25 mouse cellular contexts compared by ENCODE assay signal in the genomic region with DNA sequence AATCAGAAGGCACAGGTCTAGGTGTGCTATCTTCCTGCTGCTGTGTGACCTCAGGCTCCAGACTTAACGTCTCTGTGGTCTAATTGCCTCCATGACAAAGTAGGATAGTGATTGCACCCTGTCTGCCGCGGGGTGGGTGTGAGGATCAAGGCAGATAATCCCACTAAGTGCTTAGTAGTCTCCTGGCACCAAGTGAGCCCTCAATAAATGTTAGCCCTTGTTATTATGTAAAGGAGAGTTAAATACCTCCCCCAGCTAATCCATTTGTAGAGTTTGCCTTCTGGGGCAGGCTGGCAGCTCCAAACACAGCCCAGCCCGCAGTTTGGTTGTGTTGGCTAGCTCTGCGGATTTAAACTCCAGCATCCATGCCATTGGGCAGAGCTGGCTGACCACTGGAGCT. TPM values are rescaled to one million over a fixed set of nuclear protein-coding genes. Genes with fewer than 3 reads are reported as not detected.
A peak's percentile ranks its signal among the peaks of the same experiment; 100 is the strongest.
DNase-seq lines count a peak whose midpoint lies in the region; ATAC-seq and TF ChIP-seq lines count a peak whose summit lies in the region.
"Had no signal": no experiment of that assay in that cellular context is flagged by ENCODE, and none has a peak within 500 bp of the region (broad histone marks: within the 10 kb centered on the region; RNA-seq: fewer than 3 reads in every experiment).

No protein-coding gene starts in this region.

- no peaks in the 10 kb centered on the region for H3K9me3 ChIP-seq in forebrain, embryonic 16.5 days (ENCODE audit: control insufficient read depth, low read length)
- H3K9me3 ChIP-seq in forebrain, embryonic 13.5 days (replicated peaks), result no peaks in the 10 kb centered on the region
- H3K9me3 ChIP-seq: embryonic facial prominence, embryonic 10.5 days; embryonic facial prominence, embryonic 13.5 days; hindbrain, embryonic 12.5 days; hindbrain, embryonic 15.5 days had no signal

- WGBS in forebrain, embryonic 16.5 days, result 5% methylated on average over 5 of the region's 5 CpGs
- 7% methylated on average over 5 of the region's 5 CpGs for WGBS in forebrain, embryonic 13.5 days

- DNase-seq in left cerebral cortex, adult 2 months (ENCODE audit: extremely low spot score in 1 of 2, low spot score in 2 of 2), result no peak
- DNase-seq in left cerebral cortex, postnatal 25 days (ENCODE audit: low spot score in 2 of 2), result no peak
- DNase-seq in 3134 (ENCODE audit: extremely low read depth, insufficient read length, low spot score), result peak; percentile 39
- DNase-seq in cerebellum, adult 9-11 months, result no peak
- no peak for DNase-seq in natural killer cell, adult 2 months (ENCODE audit: low spot score in 2 of 2)
- DNase-seq: adrenal gland, adult 8-10 months; adrenal gland, postnatal 25 days; cerebellum, adult 11-12 months; cerebellum, adult 8-10 months; cerebellum, postnatal 14 days; embryo, embryonic 11 days; gastrocnemius, adult 2 months; gastrocnemius, postnatal 14 days; heart, adult 11 months had no signal

- no peak for ATAC-seq in forebrain, embryonic 16.5 days
- ATAC-seq in forebrain, embryonic 13.5 days, result no peak
- ATAC-seq: activated CD4-positive, CD25-positive, alpha-beta regulatory T cell, adult 4 months had no signal

- no peaks in the 10 kb centered on the region for H3K27me3 ChIP-seq in forebrain, embryonic 16.5 days (replicated peaks; ENCODE audit: control insufficient read depth, insufficient read depth, low read length)
- 0 out of 2 replicates have a peak, but pooled peaks cover 3% of the 10 kb centered on the region for H3K27me3 ChIP-seq in forebrain, embryonic 13.5 days
- H3K27me3 ChIP-seq: hindbrain, embryonic 15.5 days had no signal

- intact Hi-C loops in left cerebral cortex, adult 2 months (cut with DNase I), result no loop called here
- intact Hi-C loops in left cerebral cortex, postnatal 25 days (cut with DNase I), result no loop called here

- H3K4me2 ChIP-seq in forebrain, embryonic 16.5 days (ENCODE audit: low read length), result no peak overlapping the region
- H3K4me2 ChIP-seq in forebrain, embryonic 13.5 days, result no peak overlapping the region
- H3K4me2 ChIP-seq: embryonic facial prominence, embryonic 13.5 days; heart, embryonic 11.5 days; hindbrain, embryonic 12.5 days; hindbrain, embryonic 15.5 days had no signal

- H3K4me1 ChIP-seq in forebrain, embryonic 16.5 days (replicated peaks; ENCODE audit: control insufficient read depth, insufficient read depth, low read length), result peaks cover 45% of the 10 kb centered on the region
- peaks cover 36% of the 10 kb centered on the region for H3K4me1 ChIP-seq in forebrain, embryonic 13.5 days
- peaks cover 29% of the 10 kb centered on the region for H3K4me1 ChIP-seq in cortical plate, adult 2 months (ENCODE audit: control insufficient read depth, insufficient read depth, low read length)

- 0 out of 2 replicates have a peak, but pooled peaks have one; percentile 1 for TF ChIP-seq POLR2A in cortical plate, adult 2 months (IDR thresholded peaks at IDR 0.05; ENCODE audit: extremely low read depth, insufficient read depth, low read length)

- H3K9ac ChIP-seq in forebrain, embryonic 16.5 days (replicated peaks; ENCODE audit: low read depth, low read length), result no peak overlapping the region
- H3K9ac ChIP-seq in forebrain, embryonic 13.5 days, result no peak overlapping the region
- H3K9ac ChIP-seq: embryonic facial prominence, embryonic 13.5 days; hindbrain, embryonic 12.5 days; hindbrain, embryonic 15.5 days had no signal

- TF ChIP-seq CTCF in left cerebral cortex, adult 2 months (IDR thresholded peaks at IDR 0.05), result no peak
- TF ChIP-seq CTCF in cortical plate, adult 2 months (IDR thresholded peaks at IDR 0.05; ENCODE audit: extremely low read depth, insufficient read depth, low read length), result no peak

- H3K4me3 ChIP-seq in forebrain, embryonic 16.5 days (replicated peaks; ENCODE audit: low read length), result no peak overlapping the region
- no peak overlapping the region for H3K4me3 ChIP-seq in forebrain, embryonic 13.5 days
- no peak overlapping the region for H3K4me3 ChIP-seq in left cerebral cortex, adult 2 months
- no peak overlapping the region for H3K4me3 ChIP-seq in cortical plate, adult 2 months (ENCODE audit: insufficient read depth, low read length)
- H3K4me3 ChIP-seq: embryonic facial prominence, embryonic 10.5 days; embryonic facial prominence, embryonic 13.5 days; erythroblast, embryonic 14.5 days; gastrocnemius, adult 2 months; hindbrain, embryonic 12.5 days; hindbrain, embryonic 15.5 days had no signal

- H3K27ac ChIP-seq in forebrain, embryonic 16.5 days (ENCODE audit: low read length), result peak overlapping the region; percentile 41; the same call in 1 of the 2 replicates
- no peak overlapping the region for H3K27ac ChIP-seq in forebrain, embryonic 13.5 days
- peak overlapping the region; percentile 10; the same call in 1 of the 2 replicates for H3K27ac ChIP-seq in left cerebral cortex, adult 2 months
- H3K27ac ChIP-seq in cortical plate, adult 2 months (ENCODE audit: insufficient read depth, low read length), result no peak overlapping the region
- H3K27ac ChIP-seq: embryonic facial prominence, embryonic 10.5 days; embryonic facial prominence, embryonic 13.5 days; gastrocnemius, adult 2 months; hindbrain, embryonic 12.5 days; hindbrain, embryonic 15.5 days had no signal

- H3K36me3 ChIP-seq in forebrain, embryonic 16.5 days (ENCODE audit: control insufficient read depth, insufficient read depth), result no peaks in the 10 kb centered on the region
- no peaks in the 10 kb centered on the region for H3K36me3 ChIP-seq in forebrain, embryonic 13.5 days (ENCODE audit: poor library complexity, severe bottlenecking)
- H3K36me3 ChIP-seq: embryonic facial prominence, embryonic 10.5 days; embryonic facial prominence, embryonic 13.5 days; hindbrain, embryonic 12.5 days; hindbrain, embryonic 15.5 days had no signal

RNA-seq across cellular contexts. Expression of a gene that starts 22.8 kb away (rescaled TPM):
- 6.4 and 8.2 TPM in 2 replicates for polyA plus RNA-seq in forebrain, embryonic 16.5 days (2015; fragmentation: Nextera tagmentation; extraction: Ambion mirVana)
- 1.7 and 1.8 TPM in 2 replicates for polyA plus RNA-seq in forebrain, embryonic 13.5 days (2015; fragmentation: Nextera tagmentation; extraction: Ambion mirVana)
- 100 to 1,000 TPM; 144 to 177 TPM for total RNA-seq in left cerebral cortex, adult 2 months (2021)
- 100 to 1,000 TPM; 137 to 153 TPM for total RNA-seq in left cerebral cortex, postnatal 25 days (2021)
- polyA plus RNA-seq in cortical plate, adult 2 months (2012; rRNA removed), result 59.2 and 65.2 TPM in 2 replicates
- polyA plus RNA-seq: activated CD4-positive, CD25-positive, alpha-beta regulatory T cell, adult 4 months; heart, embryonic 11.5 days; heart, embryonic 14.5 days had no signal

Comparison
In these comparisons a context has a peak if more than half of its experiments do, and no peak if none do; other contexts are left out.
1. H3K27ac ChIP-seq: peak in forebrain, embryonic 16.5 days (single experiment) and left cerebral cortex, adult 2 months (single experiment); none in forebrain, embryonic 13.5 days (single experiment) and cortical plate, adult 2 months (single experiment).